Mouse (Mus musculus) kidney, postnatal 0 days (tissue): ENCODE measurements around the gene Unk. TPM values are rescaled to one million over a fixed set of nuclear protein-coding genes. Genes with fewer than 3 reads are reported as not detected.
"Not testable (repeated sequence)": the region's sequence is repeated elsewhere in the genome, so short reads cannot be mapped to it uniquely, and the experiment has no call there.

Experiments used
- ATAC-seq: fragments of 200-750 bp; cut with Nextera tagmentation; replicated peaks from 2 replicates; pipeline ENCODE4 v1.8.0; 2017; ENCODE audit warnings: low read depth, moderate number of reproducible peaks, moderate TSS enrichment, moderate library complexity; ENCODE audit not compliant: low FRiP score
- DNase-seq: peaks from one replicate; pipeline ENCODE4 v3.0.0-alpha.2; 2016; ENCODE audit warnings: low spot score
- H3K27ac ChIP-seq: fragments of 300-500 bp; sonication (generic); 2 replicates; pipeline ENCODE4 v1.5.1; 2014; ENCODE audit warnings: mild to moderate bottlenecking
- H3K27me3 ChIP-seq: fragments of 300-500 bp; sonication (generic); 2 replicates; pipeline ENCODE4 v1.6.1; 2014; ENCODE audit warnings: low read length, mixed read lengths; ENCODE audit not compliant: insufficient read depth
- H3K36me3 ChIP-seq: fragments of 300-500 bp; sonication (generic); 2 replicates; pipeline ENCODE4 v1.6.1; 2014; ENCODE audit warnings: low read length, mixed read lengths; ENCODE audit not compliant: insufficient read depth
- H3K4me1 ChIP-seq: fragments of 300-500 bp; sonication (generic); replicated peaks from 2 replicates; pipeline ENCODE4 v1.6.1; 2014; ENCODE audit warnings: antibody characterized with exemption, low read length, mixed read lengths; ENCODE audit not compliant: insufficient read depth
- H3K4me2 ChIP-seq: fragments of 300-500 bp; sonication (generic); 2 replicates; pipeline ENCODE4 v1.6.1; 2014; ENCODE audit warnings: mild to moderate bottlenecking, low read length, moderate library complexity, mixed read lengths
- H3K4me3 ChIP-seq: fragments of 300-500 bp; sonication (generic); replicated peaks from 2 replicates; pipeline ENCODE4 v1.5.1; 2014; ENCODE audit warnings: low read depth, low read length
- H3K9ac ChIP-seq: fragments of 300-500 bp; sonication (generic); 2 replicates; pipeline ENCODE4 v1.6.1; 2014; ENCODE audit warnings: low read depth, low read length
- H3K9me3 ChIP-seq: fragments of 300-500 bp; sonication (generic); replicated peaks from 2 replicates; pipeline ENCODE4 v1.6.1; 2016; ENCODE audit warnings: low read length, inconsistent platforms, mixed read lengths
- CTCF ChIP-seq: IDR thresholded peaks from 2 replicates; pipeline ENCODE4 v1.5.1; 2016; ENCODE audit warnings: antibody characterized with exemption, low read depth, mild to moderate bottlenecking, moderate library complexity
- WGBS: fragments of 180-500 bp; shearing (Covaris S2); extraction: QIAGEN DNeasy Blood & Tissue Kit; methylation state at CpG from one replicate; pipeline ENCODE4 v1.1.7; 2014; 5-methylcytosine and 5-hydroxymethylcytosine counted together
- polyA plus RNA-seq: library from polyadenylated mRNA; unstranded; fragments of >200 nt; fragmentation: Nextera tagmentation; extraction: Ambion mirVana; gene quantifications from 2 replicates; pipeline ENCODE4 v1.2.1, GENCODE M21; 2015

Gene Unk
- polyA plus RNA-seq, 1 experiment from 2014 or later = 21.4 TPM

DNA sequence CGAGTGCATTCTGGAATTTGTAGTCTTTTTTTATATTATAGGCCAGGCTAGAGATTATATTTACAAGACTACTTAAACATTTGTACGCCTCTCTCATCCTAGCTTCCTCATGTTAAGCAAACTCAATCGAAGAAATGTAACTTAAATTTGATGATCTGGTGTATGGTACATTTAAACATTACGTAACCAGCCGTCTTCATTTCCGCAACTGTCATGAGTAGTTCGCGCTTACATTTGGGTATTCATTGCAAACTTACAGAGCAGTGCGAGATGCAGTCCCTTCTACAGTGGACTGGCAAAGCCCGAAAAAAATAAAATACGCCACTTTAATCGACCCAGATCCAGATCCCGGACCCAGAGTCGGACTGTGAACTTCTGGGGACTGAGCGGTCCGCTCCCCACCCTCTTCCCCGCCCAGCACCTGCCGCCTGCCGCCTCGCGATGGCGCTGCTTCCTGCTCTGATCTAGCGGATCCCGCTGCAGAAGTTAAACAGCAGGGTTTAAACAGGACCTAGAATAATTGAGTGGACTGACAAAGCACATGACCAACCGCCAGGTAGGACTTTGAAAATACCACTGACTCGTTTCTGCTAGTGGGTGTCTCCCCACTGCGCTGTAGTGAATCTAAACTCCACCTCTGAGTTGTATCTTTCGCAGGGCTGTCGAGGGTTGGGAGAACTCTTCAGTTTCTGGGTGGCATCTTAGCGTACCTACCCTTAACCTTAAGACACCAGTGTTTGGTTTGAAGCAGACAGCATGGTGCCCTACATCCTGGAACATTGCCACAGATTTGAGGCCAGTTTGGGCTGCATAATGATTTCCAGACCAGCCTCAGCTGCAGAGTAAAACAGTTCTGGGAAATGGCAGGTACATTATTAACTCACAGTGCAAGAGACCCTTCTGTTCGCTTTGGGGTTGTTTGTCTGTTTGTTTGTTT, 57.3 kb downstream of the Unk start:
- Histone ChIP-seq H3K4me3 (peak overlapping the region; percentile 42), H3K36me3 (peaks cover 14% of the 10 kb centered on the region), H3K9me3 (no peaks in the 10 kb centered on the region), H3K9ac (0 out of 2 replicates have a peak overlapping the region, but pooled peaks have one; percentile 45), H3K27me3 (no peaks in the 10 kb centered on the region), H3K27ac (peak overlapping the region; percentile 88), H3K4me2 (peak overlapping the region; percentile 63), H3K4me1 (peaks cover 7% of the 10 kb centered on the region)
- DNase-seq (peak; percentile 93), ATAC-seq (peak; percentile 69)
- TF ChIP-seq CTCF = peak; percentile 93
- WGBS = 2% methylated on average over 31 of the region's 31 CpGs

GRCm38 (mm10) chr11:116088188-116088587, 58.1 kb downstream of the Unk start:
- Histone ChIP-seq H3K27me3 (no peaks in the 10 kb centered on the region), H3K27ac (peak overlapping the region; percentile 88; the same call in 1 of the 2 replicates), H3K4me3 (no peak overlapping the region), H3K36me3 (peaks cover 10% of the 10 kb centered on the region), H3K4me1 (peaks cover 7% of the 10 kb centered on the region), H3K9ac (no peak overlapping the region), H3K4me2 (peak overlapping the region; percentile 63), H3K9me3 (no peaks in the 10 kb centered on the region)
- no peak for TF ChIP-seq CTCF
- DNase-seq (no peak), ATAC-seq (0 out of 2 replicates have a peak, but pooled peaks have one; percentile 6)
- WGBS = 77% methylated on average over 8 of the region's 8 CpGs

DNA sequence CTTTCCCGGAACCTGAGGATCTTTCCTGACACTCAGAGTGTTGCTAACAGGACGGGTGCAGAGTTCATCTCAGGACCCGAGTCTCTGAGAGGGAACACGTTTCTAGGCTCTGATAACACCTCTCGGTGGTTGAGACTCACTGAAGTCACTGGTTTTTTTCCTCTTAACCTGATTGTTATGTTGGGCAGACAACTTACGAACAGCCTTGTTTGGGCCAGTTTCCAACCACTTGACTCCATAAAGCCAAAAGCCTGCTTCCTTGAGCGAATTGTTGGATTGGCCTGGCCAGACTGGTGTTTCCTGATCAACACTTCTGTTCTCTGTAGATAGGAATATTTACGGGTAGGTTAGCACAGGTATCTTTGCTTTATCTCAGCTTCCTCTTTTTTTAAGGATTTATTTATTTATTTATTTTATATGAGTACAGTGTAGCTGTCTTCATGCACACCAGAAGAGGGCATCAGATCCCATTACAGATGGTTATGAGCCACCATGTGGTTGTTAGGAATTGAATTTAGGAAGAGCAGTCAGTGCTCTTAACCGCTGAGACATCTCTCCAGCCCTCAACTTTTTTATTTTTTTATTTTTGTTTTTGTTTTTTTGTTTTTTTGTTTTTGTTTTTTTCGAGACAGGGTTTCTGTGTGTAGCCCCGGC, 58.7 kb downstream of the Unk start:
- peak; percentile 44 for TF ChIP-seq CTCF
- DNase-seq = no peak
- Histone ChIP-seq H3K4me3 (no peak overlapping the region), H3K27me3 (no peaks in the 10 kb centered on the region), H3K36me3 (0 out of 2 replicates have a peak, but pooled peaks cover 4% of the 10 kb centered on the region), H3K27ac (peak overlapping the region; percentile 88), H3K9ac (no peak overlapping the region), H3K9me3 (no peaks in the 10 kb centered on the region), H3K4me2 (no peak overlapping the region), H3K4me1 (peaks cover 7% of the 10 kb centered on the region)
- no peak for ATAC-seq
- WGBS = 73% methylated on average over 11 of the region's 11 CpGs

DNA sequence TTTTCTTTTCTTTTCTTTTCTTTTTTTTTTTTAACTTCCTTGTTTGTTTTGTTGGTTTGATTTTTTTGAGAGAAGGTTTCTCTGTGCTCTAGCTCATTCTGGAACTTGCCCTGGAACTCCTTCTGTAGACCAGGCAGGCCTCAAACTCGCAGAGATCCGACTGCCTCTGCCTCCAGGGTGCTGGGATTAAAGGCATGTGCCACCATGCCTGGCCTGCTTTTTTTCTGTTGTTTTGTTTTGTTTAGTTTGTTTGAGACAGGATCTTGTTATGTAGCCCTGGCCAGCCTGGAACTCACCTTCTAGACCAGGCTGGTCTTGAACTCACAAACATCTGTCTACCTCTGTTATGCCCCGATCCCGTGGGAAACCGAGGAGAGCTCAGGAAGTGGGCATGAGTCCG, 59.4 kb downstream of the Unk start:
- 91% methylated on average over 6 of the region's 6 CpGs for WGBS
- ATAC-seq (no peak), DNase-seq (no peak)
- Histone ChIP-seq H3K4me1 (peaks cover 7% of the 10 kb centered on the region), H3K4me3 (no peak overlapping the region), H3K9ac (no peak overlapping the region), H3K4me2 (no peak overlapping the region), H3K27ac (no peak overlapping the region), H3K36me3 (0 out of 2 replicates have a peak, but pooled peaks cover 3% of the 10 kb centered on the region), H3K27me3 (no peaks in the 10 kb centered on the region), H3K9me3 (no peaks in the 10 kb centered on the region)
- TF ChIP-seq CTCF = no peak

DNA sequence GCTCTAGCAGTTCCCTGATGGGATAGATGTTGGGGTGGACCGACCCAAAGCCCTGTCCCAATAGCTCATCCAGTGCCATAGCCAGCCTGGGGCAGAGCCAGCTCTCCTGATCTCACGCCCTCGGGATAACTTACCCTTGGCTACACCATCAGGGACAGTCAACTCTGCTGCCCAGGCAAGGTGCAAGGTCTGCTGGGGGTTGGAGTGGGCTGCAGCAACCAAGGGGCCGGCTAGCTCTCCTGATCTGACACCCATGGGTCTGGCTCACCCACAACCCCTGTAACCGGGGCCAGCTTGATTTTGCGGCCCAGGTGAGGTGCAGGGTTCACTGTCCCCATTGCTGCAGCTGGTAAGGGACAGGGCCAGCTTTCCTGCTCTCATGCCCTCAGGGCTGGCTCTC, 61.5 kb downstream of the Unk start:
- Histone ChIP-seq H3K4me2 (no peak overlapping the region), H3K9ac (no peak overlapping the region), H3K4me3 (no peak overlapping the region), H3K27ac (no peak overlapping the region), H3K36me3 (no peaks in the 10 kb centered on the region), H3K4me1 (0 out of 2 replicates have a peak, but pooled peaks cover 2% of the 10 kb centered on the region), H3K27me3 (no peaks in the 10 kb centered on the region), H3K9me3 (no peaks in the 10 kb centered on the region)
- 84% methylated on average over 6 of the region's 6 CpGs for WGBS
- no peak for TF ChIP-seq CTCF
- ATAC-seq (no peak), DNase-seq (no peak)

- not testable (repeated sequence) for DNase-seq, H3K9ac ChIP-seq, H3K9me3 ChIP-seq, ATAC-seq, H3K4me2 ChIP-seq, H3K4me3 ChIP-seq, H3K27ac ChIP-seq, H3K36me3 ChIP-seq, H3K4me1 ChIP-seq, H3K27me3 ChIP-seq
- 92% methylated on average over 6 of the region's 6 CpGs for WGBS
Measured at GRCm38 (mm10) chr11:116092959-116093358, 62.8 kb downstream of the Unk start.
